Mouse (Mus musculus): ENCODE results near the gene Olfr491. TPM values are rescaled to one million over a fixed set of nuclear protein-coding genes. Genes with fewer than 3 reads are reported as not detected.

Olfr491 gene
- polyA plus RNA-seq, 1 experiment = not detected

Other genes with a start within 250 kb of the Olfr491 start
- not detected for gene Olfr480, start 246.1 kb upstream of the Olfr491 start, polyA plus RNA-seq (2012; fragmentation: generic; extraction: Trizol)
- not detected for gene Olfr481, start 233.6 kb upstream of the Olfr491 start, polyA plus RNA-seq (2012; fragmentation: generic; extraction: Trizol)
- 0.02 TPM for gene Olfr482, start 215.9 kb upstream of the Olfr491 start, polyA plus RNA-seq (2012; fragmentation: generic; extraction: Trizol)
- not detected for gene Olfr483, start 212.6 kb upstream of the Olfr491 start, polyA plus RNA-seq (2012; fragmentation: generic; extraction: Trizol)
- gene Olfr484, start 186.0 kb upstream of the Olfr491 start, polyA plus RNA-seq (2012; fragmentation: generic; extraction: Trizol) = not detected
- not detected for gene Olfr485, start 153.6 kb upstream of the Olfr491 start, polyA plus RNA-seq (2012; fragmentation: generic; extraction: Trizol)
- gene Olfr486, start 140.7 kb upstream of the Olfr491 start, polyA plus RNA-seq (2012; fragmentation: generic; extraction: Trizol) = not detected
- gene Olfr487, start 98.8 kb upstream of the Olfr491 start, polyA plus RNA-seq (2012; fragmentation: generic; extraction: Trizol) = not detected
- gene Olfr488, start 55.1 kb upstream of the Olfr491 start, polyA plus RNA-seq (2012; fragmentation: generic; extraction: Trizol) = not detected
- not detected for gene Olfr490, start 24.5 kb upstream of the Olfr491 start, polyA plus RNA-seq (2012; fragmentation: generic; extraction: Trizol)
- not detected for gene Olfr492, start 10.2 kb downstream of the Olfr491 start, polyA plus RNA-seq (2012; fragmentation: generic; extraction: Trizol)
- gene Olfr493, start 33.5 kb downstream of the Olfr491 start, polyA plus RNA-seq (2012; fragmentation: generic; extraction: Trizol) = not detected
- not detected for gene Olfr494, start 51.9 kb downstream of the Olfr491 start, polyA plus RNA-seq (2012; fragmentation: generic; extraction: Trizol)
- not detected for gene Olfr495, start 79.7 kb downstream of the Olfr491 start, polyA plus RNA-seq (2012; fragmentation: generic; extraction: Trizol)
- not detected for gene Olfr497, start 107.0 kb downstream of the Olfr491 start, polyA plus RNA-seq (2012; fragmentation: generic; extraction: Trizol)
- gene Olfr498, start 151.9 kb downstream of the Olfr491 start, polyA plus RNA-seq (2012; fragmentation: generic; extraction: Trizol) = not detected
- not detected for gene Olfr502, start 211.6 kb downstream of the Olfr491 start, polyA plus RNA-seq (2012; fragmentation: generic; extraction: Trizol)
- not detected for gene Olfr503, start 231.1 kb downstream of the Olfr491 start, polyA plus RNA-seq (2012; fragmentation: generic; extraction: Trizol)

Data from myocyte (in vitro differentiated cells).